Mouse (Mus musculus) liver, postnatal 0 days (tissue): ENCODE measurements around the gene Stk11ip.

Experiments
- CTCF ChIP-seq: sonication (generic); IDR thresholded peaks from 2 replicates; pipeline ENCODE4 v1.5.1; 2016; ENCODE audit warnings: antibody characterized with exemption, low read depth
- EP300 ChIP-seq: IDR thresholded peaks from 2 replicates; pipeline ENCODE4 v1.6.1; 2016; ENCODE audit warnings: antibody characterized with exemption, low read depth, mild to moderate bottlenecking

DNA sequence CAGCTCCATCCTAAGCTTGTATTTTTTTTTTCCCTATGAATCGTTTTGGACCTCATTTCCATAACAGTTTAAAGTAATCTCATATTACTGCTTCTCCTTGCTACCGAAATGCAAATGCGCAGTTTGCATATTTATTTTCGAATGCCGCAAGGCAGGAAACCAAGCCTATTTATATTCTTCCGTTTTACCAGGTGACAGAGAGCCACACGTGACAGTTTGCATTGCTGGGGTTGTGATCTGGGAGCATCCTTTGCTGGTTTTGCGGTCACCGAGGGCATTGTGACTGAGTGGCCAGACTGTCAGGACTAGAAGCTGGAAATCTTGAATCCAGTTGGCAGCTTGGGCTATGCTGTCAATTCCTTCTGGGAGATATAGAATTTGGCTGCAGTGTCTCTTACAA is 44.3 kb downstream of the Stk11ip start:
- TF ChIP-seq CTCF (no peak), EP300 (no peak)
